ENCODE assay signal across 8 mouse cellular contexts in genomic region chr2:30358533-30359531, GRCm38 (mm10). TPM values are rescaled to one million over a fixed set of nuclear protein-coding genes. Genes with fewer than 3 reads are reported as not detected.
DNase-seq lines count a peak whose midpoint lies in the region; ATAC-seq and TF ChIP-seq lines count a peak whose summit lies in the region.

TSS of gene Sh3glb2 (minus strand) at chr2:30359337.

- ATAC-seq in forebrain, embryonic 14.5 days = peak; percentile 80
- ATAC-seq in neutrophil, adult 5-6 weeks (ENCODE audit: extremely low read depth, insufficient number of reproducible peaks, low FRiP score, poor library complexity, severe bottlenecking) = peak; percentile 34

- TF ChIP-seq CTCF in lung, adult 2 months (IDR thresholded peaks at IDR 0.05; ENCODE audit: insufficient read depth, low read length) = 0 out of 2 replicates have a peak, but pooled peaks have one; percentile 10
- peak; percentile 63; the same call in 1 of the 2 replicates for TF ChIP-seq CTCF in thymus, adult 2 months (IDR thresholded peaks at IDR 0.05; ENCODE audit: borderline replicate concordance, control insufficient read depth, extremely low read depth, insufficient read depth, low read length, poor library complexity)

- peak within 1 kb of the TSS; percentile 67 for H3K4me3 ChIP-seq in forebrain, embryonic 14.5 days (ENCODE audit: low read depth, low read length)
- peak within 1 kb of the TSS; percentile 84 for H3K4me3 ChIP-seq in lung, adult 2 months (replicated peaks; ENCODE audit: extremely low read depth, low read depth, low read length)
- H3K4me3 ChIP-seq in thymus, adult 2 months (ENCODE audit: control insufficient read depth, insufficient read depth, low read length) = peak within 1 kb of the TSS; percentile 75

- DNase-seq in ES-CJ7 (ENCODE audit: low read depth, low spot score) = peak; percentile 63
- DNase-seq in cerebellum, adult 11 months = peak; percentile 84
- DNase-seq in forebrain, embryonic 14.5 days (ENCODE audit: low spot score) = peak; percentile 91
- DNase-seq in heart, postnatal 10 days = peak; percentile 88 to 89
- no peak for DNase-seq in large intestine, adult 2 months (ENCODE audit: low read depth, low spot score)
- peak; percentile 80 for DNase-seq in lung, adult 2 months
- DNase-seq in thymus, adult 2 months = peak; percentile 85

- H3K27ac ChIP-seq in forebrain, embryonic 14.5 days (ENCODE audit: low read depth, low read length) = peak within 1 kb of the TSS; percentile 50; the same call in 1 of the 2 replicates
- peak within 1 kb of the TSS; percentile 33 for H3K27ac ChIP-seq in thymus, adult 2 months (ENCODE audit: control insufficient read depth, insufficient read depth, low read length)

- peaks cover 4% of the 10 kb centered on the region; the same call in 1 of the 2 replicates for H3K4me1 ChIP-seq in forebrain, embryonic 14.5 days (ENCODE audit: control insufficient read depth, insufficient read depth, low read length)
- peaks cover 16% of the 10 kb centered on the region for H3K4me1 ChIP-seq in lung, adult 2 months (ENCODE audit: control insufficient read depth, insufficient read depth, low read length)
- H3K4me1 ChIP-seq in thymus, adult 2 months (replicated peaks; ENCODE audit: control insufficient read depth, insufficient read depth, low read length) = peaks cover 12% of the 10 kb centered on the region

- intact Hi-C loops in heart, postnatal 10 days (cut with DNase I) = no loop called here

- H3K9ac ChIP-seq in forebrain, embryonic 14.5 days (ENCODE audit: low read length) = peak within 1 kb of the TSS; percentile 80

- H3K4me2 ChIP-seq in forebrain, embryonic 14.5 days (ENCODE audit: low read length) = peak within 1 kb of the TSS; percentile 82

- H3K9me3 ChIP-seq in forebrain, embryonic 14.5 days (replicated peaks; ENCODE audit: control insufficient read depth, low read length) = no peaks in the 10 kb centered on the region

- TF ChIP-seq POLR2A in lung, adult 2 months (IDR thresholded peaks at IDR 0.05; ENCODE audit: borderline replicate concordance, extremely low read depth, low read depth, low read length) = no peak
- TF ChIP-seq POLR2A in thymus, adult 2 months (IDR thresholded peaks at IDR 0.05; ENCODE audit: control insufficient read depth, extremely low read depth, insufficient read depth, low read length, poor library complexity) = no peak

- H3K36me3 ChIP-seq in forebrain, embryonic 14.5 days (ENCODE audit: control insufficient read depth, insufficient read depth, low read length) = peaks cover 13% of the 10 kb centered on the region
- no peaks in the 10 kb centered on the region for H3K36me3 ChIP-seq in thymus, adult 2 months (ENCODE audit: control insufficient read depth, insufficient read depth, low read length)

- WGBS in forebrain, embryonic 14.5 days = 3% methylated on average over 69 of the region's 73 CpGs
- WGBS in large intestine, adult 2 months = 1% methylated on average over 60 of the region's 73 CpGs
- WGBS in lung, adult 2 months = under 1% methylated on average over 73 of the region's 73 CpGs
- 2% methylated on average over 73 of the region's 73 CpGs for WGBS in thymus, adult 2 months

- no peaks in the 10 kb centered on the region for H3K27me3 ChIP-seq in forebrain, embryonic 14.5 days (replicated peaks; ENCODE audit: control insufficient read depth, insufficient read depth, low read length)
- H3K27me3 ChIP-seq in thymus, adult 2 months (ENCODE audit: control insufficient read depth, insufficient read depth, low read length) = no peaks in the 10 kb centered on the region

RNA-seq across cellular contexts. Expression of gene Sh3glb2, which starts in this region (rescaled TPM):
- polyA plus RNA-seq in forebrain, embryonic 14.5 days (2014; fragmentation: Nextera tagmentation; extraction: Ambion mirVana) = 106 and 123 TPM in 2 replicates
- total RNA-seq in heart, postnatal 10 days (2021) = 10 to 100 TPM; 62.0 to 69.5 TPM
- polyA plus RNA-seq in large intestine, adult 2 months (2012; rRNA removed) = 108 and 138 TPM in 2 replicates
- 132 and 136 TPM in 2 replicates for polyA plus RNA-seq in lung, adult 2 months (2012; rRNA removed)
- total RNA-seq in neutrophil, adult 5-6 weeks (2017) = 39.0 and 44.3 TPM in 2 replicates
- polyA plus RNA-seq in thymus, adult 2 months (2012; rRNA removed) = 253 and 265 TPM in 2 replicates
